9 mouse cellular contexts compared by ENCODE assay signal in genomic region chr16:42255693-42256092, GRCm38 (mm10).
A peak's percentile ranks its signal among the peaks of the same experiment; 100 is the strongest.
DNase-seq lines count a peak whose midpoint lies in the region; ATAC-seq and TF ChIP-seq lines count a peak whose summit lies in the region.
"Had no signal": no experiment of that assay in that cellular context is flagged by ENCODE, and none has a peak within 500 bp of the region (broad histone marks: within the 10 kb centered on the region; RNA-seq: fewer than 3 reads in every experiment).

No protein-coding gene starts in this region.

- H3K4me1 ChIP-seq in limb, embryonic 14.5 days (ENCODE audit: control insufficient read depth, insufficient read depth, low read length), result no peaks in the 10 kb centered on the region
- no peaks in the 10 kb centered on the region for H3K4me1 ChIP-seq in limb, embryonic 10.5 days
- no peaks in the 10 kb centered on the region; the same call in 1 of the 2 replicates for H3K4me1 ChIP-seq in forebrain, embryonic 14.5 days (ENCODE audit: control insufficient read depth, insufficient read depth, low read length)
- H3K4me1 ChIP-seq in lung, adult 2 months (ENCODE audit: control insufficient read depth, insufficient read depth, low read length), result no peaks in the 10 kb centered on the region
- H3K4me1 ChIP-seq: lung, embryonic 15.5 days had no signal

- no peak for TF ChIP-seq POLR2A in limb, embryonic 14.5 days (IDR thresholded peaks at IDR 0.05; ENCODE audit: borderline replicate concordance, extremely low read depth, insufficient read depth, insufficient read length)
- no peak for TF ChIP-seq POLR2A in lung, adult 2 months (IDR thresholded peaks at IDR 0.05; ENCODE audit: borderline replicate concordance, extremely low read depth, low read depth, low read length)

- no peak overlapping the region for H3K27ac ChIP-seq in limb, embryonic 14.5 days (replicated peaks; ENCODE audit: low read depth, low read length)
- H3K27ac ChIP-seq in limb, embryonic 10.5 days, result no peak overlapping the region
- peak overlapping the region; percentile 49 for H3K27ac ChIP-seq in forebrain, embryonic 14.5 days (ENCODE audit: low read depth, low read length)
- H3K27ac ChIP-seq: lung, embryonic 15.5 days had no signal

- no peak for TF ChIP-seq CTCF in lung, adult 2 months (IDR thresholded peaks at IDR 0.05; ENCODE audit: insufficient read depth, low read length)

- 68% methylated on average over 11 of the region's 11 CpGs for WGBS in limb, embryonic 14.5 days
- 95% methylated on average over 11 of the region's 11 CpGs for WGBS in limb, embryonic 10.5 days
- 59% methylated on average over 11 of the region's 11 CpGs for WGBS in forebrain, embryonic 14.5 days
- WGBS in lung, adult 2 months, result 76% methylated on average over 11 of the region's 11 CpGs

- H3K27me3 ChIP-seq in limb, embryonic 14.5 days (ENCODE audit: control insufficient read depth, insufficient read depth, low read length), result no peaks in the 10 kb centered on the region
- H3K27me3 ChIP-seq in limb, embryonic 10.5 days (ENCODE audit: low read depth, poor library complexity, severe bottlenecking), result no peaks in the 10 kb centered on the region
- H3K27me3 ChIP-seq in forebrain, embryonic 14.5 days (replicated peaks; ENCODE audit: control insufficient read depth, insufficient read depth, low read length), result no peaks in the 10 kb centered on the region
- H3K27me3 ChIP-seq: lung, embryonic 15.5 days had no signal

- H3K4me2 ChIP-seq in limb, embryonic 14.5 days (replicated peaks; ENCODE audit: low read depth, low read length, severe bottlenecking), result no peak overlapping the region
- no peak overlapping the region; the same call in 1 of the 2 replicates for H3K4me2 ChIP-seq in forebrain, embryonic 14.5 days (ENCODE audit: low read length)
- H3K4me2 ChIP-seq: lung, embryonic 15.5 days had no signal

- no peak for ATAC-seq in limb, embryonic 14.5 days (ENCODE audit: low FRiP score, low read depth)
- peak; percentile 92 for ATAC-seq in forebrain, embryonic 14.5 days
- no peak for ATAC-seq in inflammation-experienced regulatory T-cells, adult 6 months

- no peaks in the 10 kb centered on the region for H3K9me3 ChIP-seq in limb, embryonic 14.5 days (ENCODE audit: control insufficient read depth, low read length)
- H3K9me3 ChIP-seq in limb, embryonic 10.5 days (replicated peaks), result no peaks in the 10 kb centered on the region
- H3K9me3 ChIP-seq in forebrain, embryonic 14.5 days (replicated peaks; ENCODE audit: control insufficient read depth, low read length), result no peaks in the 10 kb centered on the region
- H3K9me3 ChIP-seq: lung, embryonic 15.5 days had no signal

- H3K36me3 ChIP-seq in limb, embryonic 14.5 days (ENCODE audit: control insufficient read depth, insufficient read depth, low read length), result no peaks in the 10 kb centered on the region
- 0 out of 2 replicates have a peak, but pooled peaks cover 4% of the 10 kb centered on the region for H3K36me3 ChIP-seq in limb, embryonic 10.5 days
- no peaks in the 10 kb centered on the region for H3K36me3 ChIP-seq in forebrain, embryonic 14.5 days (ENCODE audit: control insufficient read depth, insufficient read depth, low read length)
- H3K36me3 ChIP-seq: lung, embryonic 15.5 days had no signal

- H3K4me3 ChIP-seq in limb, embryonic 14.5 days (replicated peaks; ENCODE audit: low read length), result no peak overlapping the region
- H3K4me3 ChIP-seq in limb, embryonic 10.5 days, result no peak overlapping the region
- no peak overlapping the region for H3K4me3 ChIP-seq in forebrain, embryonic 14.5 days (ENCODE audit: low read depth, low read length)
- no peak overlapping the region for H3K4me3 ChIP-seq in lung, adult 2 months (replicated peaks; ENCODE audit: extremely low read depth, low read depth, low read length)
- H3K4me3 ChIP-seq: lung, embryonic 15.5 days had no signal

- no peak overlapping the region for H3K9ac ChIP-seq in limb, embryonic 14.5 days (ENCODE audit: low read depth, low read length, severe bottlenecking)
- no peak overlapping the region for H3K9ac ChIP-seq in forebrain, embryonic 14.5 days (ENCODE audit: low read length)
- H3K9ac ChIP-seq: lung, embryonic 15.5 days had no signal

- peak; percentile 48 for DNase-seq in limb, embryonic 14.5 days (ENCODE audit: low spot score)
- no peak for DNase-seq in limb, embryonic 10.5 days (ENCODE audit: low spot score)
- peak; percentile 93 for DNase-seq in forebrain, embryonic 14.5 days (ENCODE audit: low spot score)
- peak; percentile 53 to 68 for DNase-seq in layer of hippocampus, postnatal 36 days
- peak; percentile 67 for DNase-seq in right cerebral cortex, adult 18-20 months
- DNase-seq in adrenal gland, postnatal 14 days, result no peak
- no peak for DNase-seq in lung, adult 2 months

Comparison
In these comparisons a context has a peak if more than half of its experiments do, and no peak if none do; other contexts are left out.
1. DNase-seq: peak in limb, embryonic 14.5 days (single experiment), forebrain, embryonic 14.5 days (single experiment), layer of hippocampus, postnatal 36 days (2 of 2) and right cerebral cortex, adult 18-20 months (single experiment); none in limb, embryonic 10.5 days (single experiment), adrenal gland, postnatal 14 days (single experiment) and lung, adult 2 months (single experiment).